Mouse (Mus musculus) small intestine, adult 2 months (tissue): Measurements from ENCODE around the gene Naf1.

Experiments used
- CTCF ChIP-seq: fragments of 200-500 bp; IDR thresholded peaks from 2 replicates; pipeline ENCODE4 v1.5.1; 2012; ENCODE audit warnings: low read depth, mild to moderate bottlenecking, control low read depth, inconsistent platforms, low read length, moderate library complexity, mixed read lengths; ENCODE audit not compliant: insufficient replicate concordance, insufficient read length; ENCODE audit errors: extremely low read depth
- POLR2A ChIP-seq: fragments of 200-500 bp; IDR thresholded peaks from 2 replicates; pipeline ENCODE4 v1.6.1; 2012; ENCODE audit warnings: low read depth, mild to moderate bottlenecking, control low read depth, inconsistent platforms, low read length, moderate library complexity

DNA sequence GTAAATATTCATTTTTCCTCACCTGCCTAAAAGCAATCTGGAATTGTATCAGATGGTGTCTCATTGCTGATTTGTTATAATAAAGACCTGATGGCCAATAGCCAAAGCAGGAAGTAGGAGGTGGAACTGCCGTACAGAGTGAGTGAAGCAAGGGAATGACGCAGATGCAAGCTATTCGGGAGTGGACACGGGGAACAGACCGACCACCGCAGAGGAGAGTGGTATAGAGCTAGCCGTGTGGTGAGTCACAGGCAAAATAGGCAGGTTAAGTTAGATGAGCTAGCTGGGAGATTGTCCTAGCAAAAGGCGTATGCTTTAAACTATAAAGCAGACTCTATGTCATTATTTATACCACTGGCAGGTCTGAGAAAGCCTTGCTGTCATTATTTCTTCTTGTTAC is 46.1 kb downstream of the Naf1 start:
- TF ChIP-seq CTCF (no peak), POLR2A (no peak)
